Mouse (Mus musculus) small intestine, adult 2 months (tissue): ENCODE measurements at regions not wholly inside any gene's neighbourhood (a gene's known extent, or its start where the extent isn't known, plus 50 kb on each side); places are given as distances from the start of the nearest gene placed in this dataset.

ENCODE experiments used
- H3K27ac ChIP-seq: fragments of 200-500 bp; 2 replicates; pipeline ENCODE4 v1.5.1; 2012; ENCODE audit warnings: low read depth, low read length, control low read depth, inconsistent platforms; ENCODE audit not compliant: insufficient read depth
- H3K27me3 ChIP-seq: fragments of 200-500 bp; 2 replicates; pipeline ENCODE4 v1.6.1; 2012; ENCODE audit warnings: mild to moderate bottlenecking, moderate library complexity, low read length, inconsistent platforms; ENCODE audit not compliant: control insufficient read depth, insufficient read depth
- H3K36me3 ChIP-seq: fragments of 200-500 bp; 2 replicates; pipeline ENCODE4 v1.6.1; 2012; ENCODE audit warnings: mild to moderate bottlenecking, low read length, control low read depth, inconsistent platforms; ENCODE audit not compliant: control insufficient read depth, insufficient read depth
- H3K4me1 ChIP-seq: fragments of 200-500 bp; 2 replicates; pipeline ENCODE4 v1.6.1; 2012; ENCODE audit warnings: low read length, inconsistent platforms, mixed read lengths; ENCODE audit not compliant: control insufficient read depth, insufficient read depth, insufficient read length
- H3K4me3 ChIP-seq: fragments of 200-500 bp; 2 replicates; pipeline ENCODE4 v1.5.1; 2012; ENCODE audit warnings: low read depth, mild to moderate bottlenecking, control low read depth, inconsistent platforms, low read length, moderate library complexity
- CTCF ChIP-seq: fragments of 200-500 bp; IDR thresholded peaks from 2 replicates; pipeline ENCODE4 v1.5.1; 2012; ENCODE audit warnings: low read depth, mild to moderate bottlenecking, control low read depth, inconsistent platforms, low read length, moderate library complexity, mixed read lengths; ENCODE audit not compliant: insufficient replicate concordance, insufficient read length; ENCODE audit errors: extremely low read depth
- POLR2A ChIP-seq: fragments of 200-500 bp; IDR thresholded peaks from 2 replicates; pipeline ENCODE4 v1.6.1; 2012; ENCODE audit warnings: low read depth, mild to moderate bottlenecking, control low read depth, inconsistent platforms, low read length, moderate library complexity
- WGBS: fragments of 180-500 bp; shearing (Covaris S2); methylation state at CpG from one replicate; pipeline ENCODE4 v1.1.7; 2018; 5-methylcytosine and 5-hydroxymethylcytosine counted together

DNA sequence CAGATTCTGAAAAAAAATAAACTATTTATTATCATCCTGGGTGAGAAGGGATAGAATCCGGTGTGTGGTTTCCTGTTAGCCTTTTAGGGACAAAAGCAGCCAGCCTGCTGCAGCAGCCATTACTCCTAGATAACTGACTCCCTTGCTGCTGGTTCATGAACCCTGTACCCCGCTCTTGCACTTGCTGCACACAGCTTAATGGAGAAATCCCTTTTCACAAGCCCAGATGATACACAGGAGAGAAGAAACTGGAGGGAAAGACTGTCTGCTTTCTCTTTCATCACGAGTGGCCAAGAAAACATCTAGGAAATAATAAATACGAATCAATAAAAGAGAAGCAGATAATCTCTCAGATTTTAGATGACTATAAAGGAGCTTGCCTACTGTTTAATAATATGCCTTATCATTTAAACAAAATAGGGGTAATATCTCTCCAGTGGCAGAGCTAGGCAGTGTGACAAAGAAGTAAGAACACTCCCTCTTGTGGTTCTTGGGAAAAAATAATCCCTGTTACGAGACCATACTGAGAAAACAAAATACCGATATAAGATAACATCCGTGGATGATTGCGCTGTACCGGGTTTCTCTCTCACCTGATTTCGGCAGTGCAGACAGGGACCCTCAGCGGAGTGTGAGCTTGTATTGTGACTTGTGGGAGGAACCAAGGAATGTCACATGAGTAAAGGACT lies 98.0 kb upstream of the Ccdc54 start:
- no peak overlapping the region; the same call in 1 of the 2 replicates for H3K4me3 ChIP-seq

DNA sequence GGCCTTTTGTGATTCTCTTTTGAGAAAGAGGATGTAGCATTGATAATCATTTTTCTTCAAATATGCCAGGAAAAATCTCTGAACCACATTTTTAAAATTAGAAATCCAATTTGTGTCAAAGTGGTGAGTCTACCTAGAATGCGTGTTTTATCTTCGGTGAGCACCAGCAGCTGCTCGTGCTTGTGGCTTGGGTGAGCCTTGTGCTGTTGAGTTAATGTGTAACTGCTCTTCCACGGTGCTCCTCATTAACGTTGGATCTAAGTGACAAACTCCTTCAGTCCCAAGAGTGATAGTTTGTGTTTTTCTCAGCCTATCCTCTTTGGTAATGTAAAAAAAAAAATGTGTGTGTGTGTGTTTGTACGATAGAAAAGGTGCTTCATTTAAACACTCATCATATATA lies 88.7 kb upstream of the Ccdc54 start:
- no peak for TF ChIP-seq POLR2A
- no peak for TF ChIP-seq CTCF

More for the DNA sequence above, 98.0 kb upstream of the Ccdc54 start:
- no peak for TF ChIP-seq CTCF
- no peak for TF ChIP-seq POLR2A
- Histone ChIP-seq H3K36me3 (no peaks in the 10 kb centered on the region), H3K27ac (no peak overlapping the region), H3K27me3 (no peaks in the 10 kb centered on the region), H3K4me1 (no peaks in the 10 kb centered on the region)
- WGBS, result 24% methylated on average over 11 of the region's 11 CpGs

DNA sequence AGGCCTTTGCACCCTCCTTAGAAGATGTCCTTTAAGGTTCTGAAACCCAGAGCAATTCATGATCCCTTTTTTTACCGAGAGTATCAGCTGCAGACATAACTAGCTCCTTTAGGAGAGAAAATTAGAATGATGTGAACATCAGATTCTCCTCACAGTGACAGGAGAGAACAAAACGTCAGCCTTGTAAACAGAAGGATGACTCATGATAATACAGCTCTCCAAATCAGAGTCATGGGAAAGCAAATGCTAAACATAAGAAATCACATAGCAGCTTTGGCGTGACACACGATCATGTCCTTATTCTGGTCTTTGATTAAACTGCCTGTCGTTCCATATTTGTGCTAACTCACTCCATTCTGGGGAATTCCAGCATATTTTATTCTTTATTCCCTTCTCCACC lies 82.4 kb upstream of the Ccdc54 start:
- Histone ChIP-seq H3K27me3 (no peaks in the 10 kb centered on the region), H3K36me3 (no peaks in the 10 kb centered on the region), H3K27ac (no peak overlapping the region), H3K4me1 (no peaks in the 10 kb centered on the region), H3K4me3 (no peak overlapping the region)
- no peak for TF ChIP-seq POLR2A
- no peak for TF ChIP-seq CTCF
- WGBS, result 64% methylated on average over 5 of the region's 5 CpGs

More for the DNA sequence above, 88.7 kb upstream of the Ccdc54 start:
- no peaks in the 10 kb centered on the region for H3K27me3 ChIP-seq
- H3K4me3 ChIP-seq, result no peak overlapping the region
- H3K27ac ChIP-seq, result no peak overlapping the region
- WGBS, result 19% methylated on average over 6 of the region's 6 CpGs
- H3K4me1 ChIP-seq, result no peaks in the 10 kb centered on the region
- H3K36me3 ChIP-seq, result no peaks in the 10 kb centered on the region

DNA sequence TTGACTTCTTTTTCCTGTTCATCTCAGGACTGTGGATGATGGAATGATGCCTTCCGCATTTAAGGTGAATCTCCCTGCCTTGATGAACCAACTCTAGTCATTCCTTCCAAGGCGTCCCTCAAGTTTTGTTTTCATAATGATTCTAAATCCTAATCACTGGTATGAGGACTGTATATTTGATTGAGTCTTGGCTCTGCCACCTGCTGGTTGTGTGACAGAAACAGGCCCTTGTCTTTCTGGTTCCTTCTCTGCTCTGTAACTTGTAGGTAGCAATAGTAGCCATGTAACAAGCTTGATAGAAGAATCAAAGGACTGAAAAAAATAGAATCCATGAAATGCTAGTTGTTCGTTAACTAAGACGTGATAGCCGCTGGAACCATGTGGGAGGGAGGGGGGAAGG lies 81.8 kb upstream of the Ccdc54 start:
- TF ChIP-seq CTCF (no peak), POLR2A (no peak)
- 41% methylated on average over 5 of the region's 5 CpGs for WGBS
- Histone ChIP-seq H3K27me3 (no peaks in the 10 kb centered on the region), H3K4me1 (no peaks in the 10 kb centered on the region), H3K36me3 (no peaks in the 10 kb centered on the region), H3K27ac (no peak overlapping the region), H3K4me3 (no peak overlapping the region)

DNA sequence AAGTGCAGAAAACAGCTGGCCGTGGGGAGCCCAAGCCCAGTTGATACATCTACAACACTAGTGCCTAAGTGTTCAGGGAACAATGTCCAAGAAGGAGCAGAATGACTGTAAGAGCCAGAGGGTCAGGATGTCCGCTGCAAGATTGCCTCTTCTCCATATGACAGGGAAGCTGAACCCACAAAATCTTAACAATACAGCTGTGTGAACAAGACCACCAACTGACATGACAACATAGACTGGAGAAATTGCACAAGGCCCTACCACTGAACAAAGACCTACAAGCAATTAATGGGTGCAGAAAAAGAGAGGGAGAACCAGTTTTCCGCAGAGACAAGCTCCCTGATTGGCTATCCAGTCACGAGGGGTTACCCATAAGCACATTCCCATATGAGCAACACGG lies 80.2 kb upstream of the Ccdc54 start:
- Histone ChIP-seq H3K27me3 (no peaks in the 10 kb centered on the region), H3K27ac (no peak overlapping the region), H3K4me1 (no peaks in the 10 kb centered on the region), H3K36me3 (no peaks in the 10 kb centered on the region), H3K4me3 (no peak overlapping the region)
- WGBS, result 86% methylated on average over 5 of the region's 5 CpGs
- TF ChIP-seq POLR2A, result no peak
- TF ChIP-seq CTCF, result no peak

DNA sequence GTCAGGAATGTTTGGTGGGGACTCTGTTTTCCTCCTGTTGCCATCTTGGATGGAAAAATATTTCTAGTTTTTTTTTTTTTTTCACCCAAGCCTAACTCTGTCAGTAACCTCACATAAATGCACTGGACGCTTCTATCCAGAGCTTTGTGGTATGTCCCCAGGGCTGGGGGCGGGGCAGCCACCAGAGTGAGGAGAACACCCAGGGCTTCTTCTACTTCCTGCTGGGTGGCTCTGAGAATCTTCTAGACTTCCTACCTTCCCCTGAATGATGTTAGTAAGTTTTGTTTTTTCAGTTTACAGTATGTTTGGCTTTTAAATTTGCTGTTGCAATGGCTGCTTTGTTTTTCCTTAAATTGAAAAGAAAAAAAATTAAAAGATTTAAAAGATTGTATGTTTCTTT lies 73.3 kb upstream of the Ccdc54 start:
- no peaks in the 10 kb centered on the region for H3K36me3 ChIP-seq
- no peak for TF ChIP-seq POLR2A
- no peak for TF ChIP-seq CTCF
- 42% methylated on average over 2 of the region's 2 CpGs for WGBS
- no peaks in the 10 kb centered on the region for H3K27me3 ChIP-seq
- no peaks in the 10 kb centered on the region for H3K4me1 ChIP-seq
- H3K4me3 ChIP-seq, result no peak overlapping the region
- H3K27ac ChIP-seq, result no peak overlapping the region
